Mouse (Mus musculus) embryonic facial prominence, embryonic 15.5 days (tissue): ENCODE data around the gene Cdh19. TPM values are rescaled to one million over a fixed set of nuclear protein-coding genes. Genes with fewer than 3 reads are reported as not detected.

Experiments
- ATAC-seq: fragments of 200-750 bp; cut with Nextera tagmentation; 2 replicates; pipeline ENCODE4 v1.8.0; 2017; ENCODE audit warnings: low read depth, moderate TSS enrichment; ENCODE audit not compliant: insufficient number of reproducible peaks, low FRiP score, low TSS enrichment
- H3K27ac ChIP-seq: fragments of 300-500 bp; sonication (generic); replicated peaks from 2 replicates; pipeline ENCODE4 v1.5.1; 2015; ENCODE audit warnings: mild to moderate bottlenecking, inconsistent platforms
- H3K27me3 ChIP-seq: fragments of 300-500 bp; sonication (generic); 2 replicates; pipeline ENCODE4 v1.6.1; 2015; ENCODE audit warnings: inconsistent platforms
- H3K36me3 ChIP-seq: fragments of 300-500 bp; sonication (generic); 2 replicates; pipeline ENCODE4 v1.6.1; 2015; ENCODE audit warnings: mild to moderate bottlenecking, inconsistent platforms
- H3K4me1 ChIP-seq: fragments of 300-500 bp; sonication (generic); 2 replicates; pipeline ENCODE4 v1.6.1; 2015; ENCODE audit warnings: inconsistent platforms
- H3K4me2 ChIP-seq: fragments of 300-500 bp; sonication (generic); replicated peaks from 2 replicates; pipeline ENCODE4 v1.6.1; 2015; ENCODE audit warnings: mild to moderate bottlenecking, inconsistent platforms
- H3K4me3 ChIP-seq: fragments of 300-500 bp; sonication (generic); replicated peaks from 2 replicates; pipeline ENCODE4 v1.5.1; 2015; ENCODE audit warnings: mild to moderate bottlenecking, inconsistent platforms
- H3K9ac ChIP-seq: fragments of 300-500 bp; sonication (generic); 2 replicates; pipeline ENCODE4 v1.6.1; 2015; ENCODE audit warnings: inconsistent platforms
- H3K9me3 ChIP-seq: fragments of 300-500 bp; sonication (generic); replicated peaks from 2 replicates; pipeline ENCODE4 v1.6.1; 2016; ENCODE audit warnings: inconsistent platforms
- WGBS: fragments of 180-500 bp; shearing (Covaris S2); methylation state at CpG from one replicate; pipeline ENCODE4 v1.1.7; 2015; 5-methylcytosine and 5-hydroxymethylcytosine counted together
- polyA plus RNA-seq: library from polyadenylated mRNA; unstranded; fragments of >200 nt; fragmentation: Nextera tagmentation; extraction: Ambion mirVana; gene quantifications from 2 replicates; pipeline ENCODE4 v1.2.1, GENCODE M21; 2015

Cdh19 gene
- 1.5 and 1.6 TPM in 2 replicates for polyA plus RNA-seq

DNA sequence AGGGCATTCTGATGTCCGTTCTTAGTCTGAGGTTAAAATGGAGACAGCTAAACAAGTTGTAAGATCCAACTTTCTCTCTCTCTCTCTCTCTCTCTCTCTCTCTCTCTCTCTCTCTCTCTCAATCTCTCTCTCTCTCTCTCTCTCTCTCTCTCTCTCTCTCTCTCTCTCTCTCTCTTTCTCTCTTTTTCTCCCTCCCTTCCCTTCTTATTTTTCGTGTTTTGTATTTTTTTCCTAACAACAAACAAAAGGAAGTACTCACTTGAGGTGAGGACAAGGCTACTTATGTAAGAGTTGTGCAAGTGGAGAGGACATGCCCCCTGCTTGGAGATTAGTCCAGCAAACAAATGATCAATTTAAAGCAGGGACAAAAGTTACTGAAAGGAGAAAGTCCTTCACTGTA lies at the start of gene Cdh19:
TSS of gene Cdh19 (minus strand) at position 101 of the 400 bp plus-strand sequence.
- no peak within 1 kb of the TSS for H3K9ac ChIP-seq
- no peak within 1 kb of the TSS for H3K27ac ChIP-seq
- WGBS, result 24% methylated on average over 2 of the region's 2 CpGs
- H3K4me1 ChIP-seq, result no peaks in the 10 kb centered on the region
- no peaks in the 10 kb centered on the region for H3K9me3 ChIP-seq
- ATAC-seq, result no peak
- H3K27me3 ChIP-seq, result no peaks in the 10 kb centered on the region
- no peak within 1 kb of the TSS for H3K4me2 ChIP-seq
- H3K4me3 ChIP-seq, result no peak within 1 kb of the TSS
- no peaks in the 10 kb centered on the region for H3K36me3 ChIP-seq

- Histone ChIP-seq H3K4me2 (no peak overlapping the region), H3K36me3 (no peaks in the 10 kb centered on the region), H3K27ac (no peak overlapping the region), H3K9ac (no peak overlapping the region), H3K9me3 (no peaks in the 10 kb centered on the region), H3K4me1 (no peaks in the 10 kb centered on the region), H3K4me3 (no peak overlapping the region), H3K27me3 (no peaks in the 10 kb centered on the region)
- WGBS, result 25% methylated on average over 3 of the region's 3 CpGs
- ATAC-seq, result no peak
Measured at GRCm38 (mm10) chr1:111020434-111021060, 43.2 kb upstream of the Cdh19 start.

- Histone ChIP-seq H3K36me3 (no peaks in the 10 kb centered on the region), H3K27me3 (no peaks in the 10 kb centered on the region), H3K9ac (no peak overlapping the region), H3K4me1 (no peaks in the 10 kb centered on the region), H3K9me3 (no peaks in the 10 kb centered on the region), H3K4me2 (no peak overlapping the region), H3K27ac (no peak overlapping the region), H3K4me3 (no peak overlapping the region)
- ATAC-seq, result no peak
Measured at GRCm38 (mm10) chr1:111017640-111018039, 40.3 kb upstream of the Cdh19 start.

DNA sequence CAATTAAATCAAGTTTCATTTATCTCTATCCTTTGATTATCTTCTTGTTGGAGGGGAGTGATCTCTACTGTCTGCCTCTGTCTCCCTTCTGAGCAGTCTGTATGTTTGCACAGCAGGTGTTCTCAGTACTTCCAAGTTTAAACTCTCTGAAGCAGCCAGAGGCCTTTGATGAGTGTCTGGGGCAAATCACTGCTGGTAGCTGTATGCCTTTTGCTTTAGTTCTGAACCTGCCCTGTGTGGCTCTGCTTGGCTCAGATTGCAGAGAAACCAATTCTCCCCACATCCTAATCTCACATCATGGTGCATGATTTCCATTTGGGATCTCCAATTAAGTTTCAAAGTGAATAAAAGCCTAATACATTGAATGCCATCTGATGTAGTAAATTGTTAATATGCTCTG lies 12.4 kb upstream of the Cdh19 start:
- H3K4me2 ChIP-seq, result no peak overlapping the region
- ATAC-seq, result no peak
- no peaks in the 10 kb centered on the region for H3K4me1 ChIP-seq
- H3K9ac ChIP-seq, result no peak overlapping the region
- H3K36me3 ChIP-seq, result no peaks in the 10 kb centered on the region
- H3K27ac ChIP-seq, result no peak overlapping the region
- no peak overlapping the region for H3K4me3 ChIP-seq
- no peaks in the 10 kb centered on the region for H3K9me3 ChIP-seq
- no peaks in the 10 kb centered on the region for H3K27me3 ChIP-seq

DNA sequence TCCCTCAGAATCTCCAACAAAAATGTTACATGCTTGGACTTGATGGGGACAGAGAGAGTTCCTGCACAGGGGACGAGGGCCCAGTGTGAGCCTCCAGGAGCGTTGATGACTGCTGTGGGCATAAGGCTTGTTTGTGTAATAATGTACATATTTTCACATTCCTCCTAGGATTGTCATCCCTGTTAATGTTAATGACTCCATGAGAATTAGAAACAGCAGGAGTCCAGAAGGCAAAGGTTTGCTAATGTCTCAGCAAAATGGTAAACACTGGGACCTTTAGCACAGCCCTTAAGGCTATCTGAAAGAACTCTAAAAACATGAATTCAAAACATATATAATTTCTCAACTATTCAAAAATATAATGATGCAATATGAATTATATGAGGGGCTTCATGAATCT lies 8.2 kb downstream of the Cdh19 start:
- no peak for ATAC-seq
- H3K27ac ChIP-seq, result no peak overlapping the region
- no peaks in the 10 kb centered on the region for H3K9me3 ChIP-seq
- 49% methylated on average over 2 of the region's 2 CpGs for WGBS
- H3K36me3 ChIP-seq, result no peaks in the 10 kb centered on the region
- H3K27me3 ChIP-seq, result no peaks in the 10 kb centered on the region
- H3K9ac ChIP-seq, result no peak overlapping the region
- H3K4me3 ChIP-seq, result no peak overlapping the region
- H3K4me1 ChIP-seq, result no peaks in the 10 kb centered on the region
- H3K4me2 ChIP-seq, result no peak overlapping the region

DNA sequence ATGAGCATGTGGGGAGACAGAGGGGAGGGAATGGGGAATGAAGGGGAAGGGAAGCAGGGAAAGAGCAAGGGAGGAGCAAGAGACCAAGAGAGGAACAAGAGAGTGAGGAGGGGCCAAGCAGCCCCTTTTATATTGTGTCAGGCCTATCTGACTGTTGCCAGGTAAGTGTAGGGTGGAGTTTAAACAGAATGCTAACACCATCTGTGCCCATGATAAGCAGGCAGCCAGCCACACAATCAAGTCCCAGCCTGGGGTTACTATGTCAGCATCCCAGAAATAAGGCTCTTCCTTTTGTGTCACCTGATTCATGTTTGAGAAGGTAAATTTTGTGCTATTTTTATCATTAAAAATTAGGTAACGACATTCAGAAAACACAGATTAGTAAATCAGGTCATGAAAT lies 67.6 kb downstream of the Cdh19 start:
- H3K4me1 ChIP-seq, result no peaks in the 10 kb centered on the region
- H3K36me3 ChIP-seq, result no peaks in the 10 kb centered on the region
- H3K27me3 ChIP-seq, result no peaks in the 10 kb centered on the region
- no peak overlapping the region for H3K4me2 ChIP-seq
- no peak overlapping the region for H3K4me3 ChIP-seq
- no peak for ATAC-seq
- H3K9me3 ChIP-seq, result no peaks in the 10 kb centered on the region
- no peak overlapping the region for H3K9ac ChIP-seq
- WGBS, result 80% methylated on average over 1 of the region's 1 CpGs
- H3K27ac ChIP-seq, result no peak overlapping the region

DNA sequence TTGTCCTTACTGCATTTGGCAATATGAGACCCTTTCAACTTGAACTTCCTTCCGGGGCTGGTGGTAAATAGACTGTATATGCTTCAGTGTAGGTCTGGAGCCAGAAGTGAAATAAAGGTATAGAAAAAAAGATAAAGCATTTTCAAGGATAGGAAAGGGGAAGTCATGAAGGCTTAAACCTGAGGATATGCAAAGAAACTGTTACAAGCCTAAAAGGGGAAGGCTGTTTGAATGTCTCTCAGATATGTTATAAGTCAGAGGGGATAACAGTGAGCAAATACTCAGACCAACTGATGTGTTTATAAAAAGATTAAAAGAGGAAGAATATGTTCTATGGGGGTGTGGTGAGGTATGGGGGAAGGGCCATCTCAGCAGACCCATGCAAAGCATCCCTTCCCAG lies 68.2 kb downstream of the Cdh19 start:
- Histone ChIP-seq H3K27me3 (no peaks in the 10 kb centered on the region), H3K9ac (no peak overlapping the region), H3K9me3 (no peaks in the 10 kb centered on the region), H3K4me2 (no peak overlapping the region), H3K4me1 (no peaks in the 10 kb centered on the region), H3K36me3 (no peaks in the 10 kb centered on the region), H3K27ac (no peak overlapping the region), H3K4me3 (no peak overlapping the region)
- ATAC-seq, result no peak
- 35% methylated on average over 1 of the region's 1 CpGs for WGBS

DNA sequence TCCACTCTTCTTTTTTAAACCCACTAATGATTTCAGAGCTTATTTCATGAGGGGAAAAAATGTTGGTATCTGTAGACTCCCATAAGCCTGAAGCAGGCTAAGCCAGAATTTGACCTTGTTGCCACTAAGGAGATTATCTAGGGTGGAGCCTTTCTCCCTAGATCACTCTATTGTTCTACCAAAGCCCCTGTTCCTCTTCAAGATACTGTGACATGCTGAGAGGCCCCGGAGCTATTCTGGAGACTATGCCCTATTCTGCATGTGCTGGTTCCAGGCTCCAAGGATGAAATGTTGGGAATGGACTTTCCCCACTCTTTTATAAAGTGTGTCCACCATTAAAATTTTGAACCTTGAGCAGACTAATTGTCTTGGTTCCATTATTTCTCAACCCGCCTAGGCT lies 73.1 kb downstream of the Cdh19 start:
- H3K27me3 ChIP-seq, result no peaks in the 10 kb centered on the region
- H3K4me3 ChIP-seq, result no peak overlapping the region
- no peak overlapping the region for H3K9ac ChIP-seq
- no peak for ATAC-seq
- no peak overlapping the region for H3K27ac ChIP-seq
- 77% methylated on average over 2 of the region's 2 CpGs for WGBS
- H3K36me3 ChIP-seq, result no peaks in the 10 kb centered on the region
- H3K4me2 ChIP-seq, result no peak overlapping the region
- no peaks in the 10 kb centered on the region for H3K9me3 ChIP-seq
- no peaks in the 10 kb centered on the region for H3K4me1 ChIP-seq
